In the genomic region with DNA sequence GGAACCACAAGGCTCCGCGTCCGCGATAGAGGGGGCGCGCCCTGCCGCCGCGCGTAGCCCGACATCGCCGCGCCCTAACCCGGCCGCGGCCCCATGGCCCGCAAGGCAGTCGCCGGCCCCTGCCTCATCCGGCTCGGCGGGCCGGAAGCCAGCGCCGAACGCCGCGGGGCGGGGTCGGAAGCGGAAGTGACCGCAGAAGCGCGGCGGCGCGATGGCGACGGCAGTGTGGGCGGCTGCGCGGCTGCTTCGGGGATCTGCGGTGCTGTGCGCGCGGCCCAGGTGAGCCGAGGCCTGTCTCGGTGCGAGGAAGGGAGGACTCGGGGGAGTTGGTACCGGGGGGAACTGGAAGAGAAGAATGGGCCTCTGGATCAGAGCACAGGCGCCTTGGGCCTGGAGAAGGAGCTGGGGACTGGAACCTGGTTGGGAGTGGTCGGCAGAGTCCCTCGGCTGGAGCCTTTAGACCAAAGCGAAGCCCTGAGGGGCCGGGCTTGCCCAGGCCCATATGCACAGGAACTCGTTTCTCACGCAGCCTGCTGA, we compare ENCODE assay signal across 8 mouse cellular contexts. TPM values are rescaled to one million over a fixed set of nuclear protein-coding genes. Genes with fewer than 3 reads are reported as not detected.
DNase-seq lines count a peak whose midpoint lies in the region; ATAC-seq and TF ChIP-seq lines count a peak whose summit lies in the region.

Entr1 (minus strand) TSS at position 163 of the 537 bp plus-strand sequence.
Pmpca (plus strand) TSS at position 186 of the 537 bp plus-strand sequence.

- H3K9me3 ChIP-seq in forebrain, embryonic 13.5 days (replicated peaks), result no peaks in the 10 kb centered on the region
- H3K9me3 ChIP-seq in heart, postnatal 0 days (replicated peaks; ENCODE audit: control insufficient read depth, low read length), result no peaks in the 10 kb centered on the region
- H3K9me3 ChIP-seq in neural tube, embryonic 15.5 days (replicated peaks), result no peaks in the 10 kb centered on the region

- H3K27me3 ChIP-seq in forebrain, embryonic 13.5 days, result no peaks in the 10 kb centered on the region
- H3K27me3 ChIP-seq in heart, postnatal 0 days (ENCODE audit: control insufficient read depth, insufficient read depth, low read length), result no peaks in the 10 kb centered on the region
- H3K27me3 ChIP-seq in neural tube, embryonic 15.5 days (replicated peaks), result no peaks in the 10 kb centered on the region

- H3K4me1 ChIP-seq in forebrain, embryonic 13.5 days, result peaks cover 25% of the 10 kb centered on the region
- peaks cover 10% of the 10 kb centered on the region for H3K4me1 ChIP-seq in heart, postnatal 0 days (ENCODE audit: control insufficient read depth, insufficient read depth)
- peaks cover 34% of the 10 kb centered on the region for H3K4me1 ChIP-seq in neural tube, embryonic 15.5 days

- H3K4me2 ChIP-seq in forebrain, embryonic 13.5 days, result peak within 1 kb of the TSS; percentile 99
- H3K4me2 ChIP-seq in heart, postnatal 0 days (ENCODE audit: low read depth, low read length), result peak within 1 kb of the TSS; percentile 99
- H3K4me2 ChIP-seq in neural tube, embryonic 15.5 days, result peak within 1 kb of the TSS; percentile 97

- no peak for TF ChIP-seq CTCF in heart, postnatal 0 days (IDR thresholded peaks at IDR 0.05; ENCODE audit: low read depth)

- under 1% methylated on average over 52 of the region's 60 CpGs for WGBS in forebrain, embryonic 13.5 days
- WGBS in heart, postnatal 0 days, result under 1% methylated on average over 52 of the region's 60 CpGs
- WGBS in neural tube, embryonic 15.5 days, result under 1% methylated on average over 60 of the region's 60 CpGs

- H3K36me3 ChIP-seq in forebrain, embryonic 13.5 days (ENCODE audit: poor library complexity, severe bottlenecking), result peaks cover 75% of the 10 kb centered on the region
- H3K36me3 ChIP-seq in heart, postnatal 0 days (replicated peaks; ENCODE audit: control insufficient read depth, insufficient read depth, low read length), result peaks cover 74% of the 10 kb centered on the region
- H3K36me3 ChIP-seq in neural tube, embryonic 15.5 days, result peaks cover 74% of the 10 kb centered on the region

- TF ChIP-seq EP300 in heart, postnatal 0 days (IDR thresholded peaks at IDR 0.05; ENCODE audit: low read depth), result no peak

- peak within 1 kb of the TSS; percentile 95 for H3K4me3 ChIP-seq in forebrain, embryonic 13.5 days
- peak within 1 kb of the TSS; percentile 91 for H3K4me3 ChIP-seq in heart, postnatal 0 days (ENCODE audit: low read depth, low read length)
- peak within 1 kb of the TSS; percentile 74 for H3K4me3 ChIP-seq in neural tube, embryonic 15.5 days (replicated peaks)

- peak within 1 kb of the TSS; percentile 59 for H3K27ac ChIP-seq in forebrain, embryonic 13.5 days
- H3K27ac ChIP-seq in heart, postnatal 0 days (ENCODE audit: low read depth), result peak within 1 kb of the TSS; percentile 74
- H3K27ac ChIP-seq in neural tube, embryonic 15.5 days (replicated peaks), result peak within 1 kb of the TSS; percentile 76

- DNase-seq in ES-CJ7 (ENCODE audit: low read depth, low spot score), result peak; percentile 59
- DNase-seq in c-Kit-positive CD71-positive TER-119-positive erythroid progenitor cells, embryonic 14.5 days (ENCODE audit: low spot score), result peak; percentile 75
- peak; percentile 77 for DNase-seq in heart, postnatal 0 days (ENCODE audit: low spot score)
- DNase-seq in kidney, postnatal 4 days, result peak; percentile 90 to 93
- peak; percentile 77 to 83 for DNase-seq in lung, adult 18-20 months
- DNase-seq in testis, postnatal 10 days (ENCODE audit: low spot score), result peak; percentile 91

- peak within 1 kb of the TSS; percentile 96 for H3K9ac ChIP-seq in forebrain, embryonic 13.5 days
- H3K9ac ChIP-seq in heart, postnatal 0 days (replicated peaks; ENCODE audit: low read depth, low read length), result peak within 1 kb of the TSS; percentile 91
- peak within 1 kb of the TSS; percentile 84 for H3K9ac ChIP-seq in neural tube, embryonic 15.5 days (replicated peaks)

- ATAC-seq in forebrain, embryonic 13.5 days, result peak; percentile 92
- peak; percentile 87 for ATAC-seq in heart, postnatal 0 days (ENCODE audit: insufficient read depth, low read depth)
- peak; percentile 92 for ATAC-seq in neural tube, embryonic 15.5 days (ENCODE audit: low FRiP score)

RNA-seq across cellular contexts. Expression of gene Entr1, which starts in this region (rescaled TPM):
- 156 and 164 TPM in 2 replicates for polyA plus RNA-seq in forebrain, embryonic 13.5 days (2015; fragmentation: Nextera tagmentation; extraction: Ambion mirVana)
- 57.4 and 67.4 TPM in 2 replicates for total RNA-seq in heart, postnatal 0 days (2014; rRNA removed; ENCODE audit: low replicate concordance)
- polyA plus RNA-seq in heart, postnatal 0 days (2015; fragmentation: Nextera tagmentation; extraction: Ambion mirVana), result 56.4 and 57.2 TPM in 2 replicates
- 153 and 160 TPM in 2 replicates for polyA plus RNA-seq in neural tube, embryonic 15.5 days (2015; fragmentation: Nextera tagmentation; extraction: Ambion mirVana)

RNA-seq across cellular contexts. Expression of gene Pmpca, which starts in this region (rescaled TPM):
- 103 and 111 TPM in 2 replicates for polyA plus RNA-seq in forebrain, embryonic 13.5 days (2015; fragmentation: Nextera tagmentation; extraction: Ambion mirVana)
- total RNA-seq in heart, postnatal 0 days (2014; rRNA removed; ENCODE audit: low replicate concordance), result 52.5 and 102 TPM in 2 replicates
- polyA plus RNA-seq in heart, postnatal 0 days (2015; fragmentation: Nextera tagmentation; extraction: Ambion mirVana), result 91.1 and 99.2 TPM in 2 replicates
- polyA plus RNA-seq in neural tube, embryonic 15.5 days (2015; fragmentation: Nextera tagmentation; extraction: Ambion mirVana), result 94.7 and 95.3 TPM in 2 replicates

Comparison
In these comparisons a context has a peak if more than half of its experiments do, and no peak if none do; other contexts are left out.
1. Peak in every context shown above with its lines: DNase-seq, ATAC-seq, H3K4me3 ChIP-seq and H3K27ac ChIP-seq.